Mouse (Mus musculus) cortical plate, adult 2 months (tissue): Measurements from ENCODE around the gene Rpl10a.

Source experiments
- CTCF ChIP-seq: fragments of 200-500 bp; IDR thresholded peaks from 2 replicates; pipeline ENCODE4 v1.5.1; 2011; ENCODE audit warnings: mild to moderate bottlenecking, control low read depth, low read length; ENCODE audit not compliant: insufficient read depth; ENCODE audit errors: extremely low read depth
- POLR2A ChIP-seq: fragments of 200-500 bp; IDR thresholded peaks from 2 replicates; pipeline ENCODE4 v1.6.1; 2011; ENCODE audit warnings: mild to moderate bottlenecking, low read length, control low read depth; ENCODE audit not compliant: insufficient read depth; ENCODE audit errors: extremely low read depth

- TF ChIP-seq CTCF: no peak
- no peak for TF ChIP-seq POLR2A
These were observed 27.4 kb upstream of the Rpl10a start for GRCm38 (mm10) chr17:28300850-28301249.
